Mouse (Mus musculus): ENCODE data around the gene Dtx1. TPM values are rescaled to one million over a fixed set of nuclear protein-coding genes. Genes with fewer than 3 reads are reported as not detected.

The Dtx1 gene
- polyA plus RNA-seq, 1 experiment from 2014 or later, result 0.74 TPM

- no peak overlapping the region for H3K4me2 ChIP-seq
- H3K27me3 ChIP-seq (replicated peaks), result peaks cover 84% of the 10 kb centered on the region
- 17% methylated on average over 13 of the region's 13 CpGs for WGBS
Measured at GRCm38 (mm10) chr5:120649938-120650337, 61.8 kb downstream of the Dtx1 start.

GRCm38 (mm10) chr5:120649374-120649933 lies 62.3 kb downstream of the Dtx1 start:
- 4% methylated on average over 21 of the region's 21 CpGs for WGBS
- no peak; the same call in 1 of the 2 replicates for ATAC-seq (ENCODE audit: extremely low read depth, insufficient number of reproducible peaks, low FRiP score, low TSS enrichment)
- peaks cover 21% of the 10 kb centered on the region for H3K4me1 ChIP-seq
- peaks cover 80% of the 10 kb centered on the region for H3K27me3 ChIP-seq (replicated peaks)
- peak overlapping the region; percentile 41 for H3K4me3 ChIP-seq
- H3K9ac ChIP-seq, result peak overlapping the region; percentile 41; the same call in 1 of the 2 replicates
- no peak overlapping the region for H3K27ac ChIP-seq (replicated peaks)
- peak overlapping the region; percentile 70 for H3K4me2 ChIP-seq
- no peaks in the 10 kb centered on the region for H3K9me3 ChIP-seq
- no peaks in the 10 kb centered on the region for H3K36me3 ChIP-seq

More at GRCm38 (mm10) chr5:120649938-120650337, 61.8 kb downstream of the Dtx1 start:
- ATAC-seq (ENCODE audit: extremely low read depth, insufficient number of reproducible peaks, low FRiP score, low TSS enrichment), result no peak
- no peaks in the 10 kb centered on the region for H3K36me3 ChIP-seq
- no peak overlapping the region for H3K27ac ChIP-seq (replicated peaks)
- no peak overlapping the region for H3K9ac ChIP-seq
- peaks cover 21% of the 10 kb centered on the region for H3K4me1 ChIP-seq
- no peaks in the 10 kb centered on the region for H3K9me3 ChIP-seq
- no peak overlapping the region for H3K4me3 ChIP-seq

- Histone ChIP-seq H3K4me1 (peaks cover 26% of the 10 kb centered on the region), H3K9me3 (no peaks in the 10 kb centered on the region), H3K9ac (peak within 1 kb of the TSS; percentile 41), H3K27me3 (replicated peaks) (peaks cover 77% of the 10 kb centered on the region), H3K27ac (replicated peaks) (no peak within 1 kb of the TSS), H3K36me3 (no peaks in the 10 kb centered on the region), H3K4me2 (peak within 1 kb of the TSS; percentile 70), H3K4me3 (peak within 1 kb of the TSS; percentile 41)
- under 1% methylated on average over 52 of the region's 53 CpGs for WGBS
- peak; percentile 40 for ATAC-seq (ENCODE audit: extremely low read depth, insufficient number of reproducible peaks, low FRiP score, low TSS enrichment)
Measured at GRCm38 (mm10) chr5:120648569-120649373, 63.0 kb downstream of the Dtx1 start, which contains the start of gene Rasal1. Gene Rasal1 (plus strand): TSS chr5:120648812.

- peak overlapping the region; percentile 41; the same call in 1 of the 2 replicates for H3K4me3 ChIP-seq
- peak overlapping the region; percentile 70 for H3K4me2 ChIP-seq
- no peak for ATAC-seq (ENCODE audit: extremely low read depth, insufficient number of reproducible peaks, low FRiP score, low TSS enrichment)
- 22% methylated on average over 12 of the region's 12 CpGs for WGBS
- no peaks in the 10 kb centered on the region for H3K36me3 ChIP-seq
- H3K9ac ChIP-seq, result no peak overlapping the region; the same call in 1 of the 2 replicates
- H3K27ac ChIP-seq (replicated peaks), result no peak overlapping the region
- peaks cover 69% of the 10 kb centered on the region for H3K27me3 ChIP-seq (replicated peaks)
- no peaks in the 10 kb centered on the region for H3K9me3 ChIP-seq
- H3K4me1 ChIP-seq, result peaks cover 32% of the 10 kb centered on the region
Measured at GRCm38 (mm10) chr5:120647814-120648491, 63.8 kb downstream of the Dtx1 start.

- Histone ChIP-seq H3K36me3 (no peaks in the 10 kb centered on the region), H3K4me2 (no peak overlapping the region), H3K9me3 (no peaks in the 10 kb centered on the region), H3K4me1 (peaks cover 32% of the 10 kb centered on the region), H3K4me3 (no peak overlapping the region), H3K27me3 (replicated peaks) (peaks cover 64% of the 10 kb centered on the region), H3K9ac (no peak overlapping the region), H3K27ac (replicated peaks) (no peak overlapping the region)
- WGBS, result 61% methylated on average over 4 of the region's 4 CpGs
- no peak for ATAC-seq (ENCODE audit: extremely low read depth, insufficient number of reproducible peaks, low FRiP score, low TSS enrichment)
Measured at GRCm38 (mm10) chr5:120647361-120647760, 64.4 kb downstream of the Dtx1 start.

GRCm38 (mm10) chr5:120645851-120646250 lies 65.9 kb downstream of the Dtx1 start:
- Histone ChIP-seq H3K36me3 (no peaks in the 10 kb centered on the region), H3K9me3 (no peaks in the 10 kb centered on the region), H3K4me2 (no peak overlapping the region), H3K4me1 (peaks cover 32% of the 10 kb centered on the region), H3K4me3 (no peak overlapping the region), H3K27ac (replicated peaks) (no peak overlapping the region), H3K27me3 (replicated peaks) (peaks cover 49% of the 10 kb centered on the region), H3K9ac (no peak overlapping the region)
- no peak for ATAC-seq (ENCODE audit: extremely low read depth, insufficient number of reproducible peaks, low FRiP score, low TSS enrichment)
- WGBS, result 47% methylated on average over 6 of the region's 6 CpGs

- ATAC-seq (ENCODE audit: extremely low read depth, insufficient number of reproducible peaks, low FRiP score, low TSS enrichment), result no peak
- 57% methylated on average over 3 of the region's 3 CpGs for WGBS
- Histone ChIP-seq H3K27me3 (replicated peaks) (peaks cover 32% of the 10 kb centered on the region), H3K4me3 (no peak overlapping the region), H3K36me3 (no peaks in the 10 kb centered on the region), H3K9me3 (no peaks in the 10 kb centered on the region), H3K4me2 (no peak overlapping the region), H3K4me1 (peaks cover 27% of the 10 kb centered on the region), H3K9ac (no peak overlapping the region), H3K27ac (replicated peaks) (no peak overlapping the region)
Measured at GRCm38 (mm10) chr5:120644227-120644626, 67.5 kb downstream of the Dtx1 start.

- Histone ChIP-seq H3K9ac (no peak overlapping the region), H3K4me2 (no peak overlapping the region), H3K4me3 (no peak overlapping the region), H3K27ac (replicated peaks) (no peak overlapping the region), H3K27me3 (replicated peaks) (peaks cover 25% of the 10 kb centered on the region), H3K9me3 (no peaks in the 10 kb centered on the region), H3K4me1 (peaks cover 20% of the 10 kb centered on the region), H3K36me3 (no peaks in the 10 kb centered on the region)
- no peak for ATAC-seq (ENCODE audit: extremely low read depth, insufficient number of reproducible peaks, low FRiP score, low TSS enrichment)
- 55% methylated on average over 14 of the region's 14 CpGs for WGBS
Measured at GRCm38 (mm10) chr5:120643365-120644085, 68.2 kb downstream of the Dtx1 start.

- no peak overlapping the region for H3K4me2 ChIP-seq
- H3K27me3 ChIP-seq (replicated peaks), result no peaks in the 10 kb centered on the region
- no peak overlapping the region for H3K9ac ChIP-seq
- H3K9me3 ChIP-seq, result no peaks in the 10 kb centered on the region
- H3K36me3 ChIP-seq, result no peaks in the 10 kb centered on the region
- peaks cover 10% of the 10 kb centered on the region for H3K4me1 ChIP-seq
- no peak overlapping the region for H3K27ac ChIP-seq (replicated peaks)
- no peak overlapping the region for H3K4me3 ChIP-seq
- ATAC-seq (ENCODE audit: extremely low read depth, insufficient number of reproducible peaks, low FRiP score, low TSS enrichment), result no peak
- 82% methylated on average over 7 of the region's 7 CpGs for WGBS
Measured at GRCm38 (mm10) chr5:120640094-120640493, 71.6 kb downstream of the Dtx1 start.

- ATAC-seq (ENCODE audit: extremely low read depth, insufficient number of reproducible peaks, low FRiP score, low TSS enrichment), result no peak
- no peak overlapping the region for H3K4me2 ChIP-seq
Measured at GRCm38 (mm10) chr5:120635633-120636032, 76.1 kb downstream of the Dtx1 start.

GRCm38 (mm10) chr5:120634860-120635259 lies 76.9 kb downstream of the Dtx1 start:
- peaks cover 13% of the 10 kb centered on the region; the same call in 1 of the 2 replicates for H3K4me1 ChIP-seq
- peaks cover 16% of the 10 kb centered on the region for H3K27me3 ChIP-seq (replicated peaks)
- no peak for ATAC-seq (ENCODE audit: extremely low read depth, insufficient number of reproducible peaks, low FRiP score, low TSS enrichment)
- no peak overlapping the region for H3K4me3 ChIP-seq
- WGBS, result 44% methylated on average over 5 of the region's 5 CpGs
- H3K36me3 ChIP-seq, result no peaks in the 10 kb centered on the region
- H3K4me2 ChIP-seq, result no peak overlapping the region
- H3K9me3 ChIP-seq, result no peaks in the 10 kb centered on the region; the same call in 1 of the 2 replicates
- no peak overlapping the region for H3K9ac ChIP-seq
- H3K27ac ChIP-seq (replicated peaks), result no peak overlapping the region

More at GRCm38 (mm10) chr5:120635633-120636032, 76.1 kb downstream of the Dtx1 start:
- no peak overlapping the region for H3K27ac ChIP-seq (replicated peaks)
- no peaks in the 10 kb centered on the region; the same call in 1 of the 2 replicates for H3K9me3 ChIP-seq
- no peaks in the 10 kb centered on the region for H3K36me3 ChIP-seq
- WGBS, result 75% methylated on average over 5 of the region's 5 CpGs
- H3K4me1 ChIP-seq, result peaks cover 13% of the 10 kb centered on the region; the same call in 1 of the 2 replicates
- peaks cover 8% of the 10 kb centered on the region for H3K27me3 ChIP-seq (replicated peaks)
- no peak overlapping the region for H3K9ac ChIP-seq
- H3K4me3 ChIP-seq, result no peak overlapping the region
